Mouse (Mus musculus): ENCODE data around the gene Dclk1.

Dclk1 gene

DNA sequence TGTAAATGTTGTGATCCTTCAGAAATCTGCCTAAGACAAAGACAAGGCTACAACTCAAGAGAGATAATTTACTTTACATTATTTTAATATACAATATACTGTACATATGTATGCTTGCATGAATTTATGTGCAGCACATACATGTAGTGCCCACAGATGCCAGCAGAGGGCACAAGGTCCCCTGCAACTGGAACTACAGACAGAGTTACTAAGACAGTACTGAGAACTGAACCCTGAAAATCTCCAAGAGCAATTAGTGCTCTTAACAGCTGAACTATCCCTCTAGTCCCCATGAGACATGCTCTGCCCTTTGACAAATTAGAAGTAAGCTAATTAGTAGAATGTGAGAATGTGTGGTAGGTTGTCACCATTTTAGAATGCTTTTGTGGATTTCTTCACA lies 169.4 kb downstream of the Dclk1 start:
- no peak for DNase-seq

GRCm38 (mm10) chr3:55415527-55415950 lies 173.4 kb downstream of the Dclk1 start:
- no peak for DNase-seq

- no peak for DNase-seq
Observed at GRCm38 (mm10) chr3:55418845-55419244, 176.7 kb downstream of the Dclk1 start.

DNA sequence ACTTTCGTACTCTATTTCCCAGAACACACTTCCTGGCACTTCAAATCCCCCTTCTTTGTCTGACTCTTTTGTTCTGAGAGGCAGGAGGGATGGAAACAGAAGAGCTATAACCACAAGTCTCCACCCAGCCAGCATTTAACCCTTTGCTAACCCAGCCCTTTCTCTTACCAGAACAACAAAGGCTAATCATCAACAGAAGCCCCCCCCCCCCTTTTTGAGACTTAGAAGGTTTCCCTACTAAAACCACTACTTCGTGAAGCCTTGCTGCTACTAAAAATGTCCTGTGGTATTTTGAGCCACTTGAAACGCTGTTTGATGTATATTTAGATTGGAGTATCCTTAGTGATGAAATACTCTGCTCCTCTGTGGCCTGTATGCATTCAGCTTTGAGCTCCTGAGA lies 177.2 kb downstream of the Dclk1 start:
- no peak for DNase-seq

GRCm38 (mm10) chr3:55420436-55421083 lies 178.4 kb downstream of the Dclk1 start:
- DNase-seq: no peak

DNA sequence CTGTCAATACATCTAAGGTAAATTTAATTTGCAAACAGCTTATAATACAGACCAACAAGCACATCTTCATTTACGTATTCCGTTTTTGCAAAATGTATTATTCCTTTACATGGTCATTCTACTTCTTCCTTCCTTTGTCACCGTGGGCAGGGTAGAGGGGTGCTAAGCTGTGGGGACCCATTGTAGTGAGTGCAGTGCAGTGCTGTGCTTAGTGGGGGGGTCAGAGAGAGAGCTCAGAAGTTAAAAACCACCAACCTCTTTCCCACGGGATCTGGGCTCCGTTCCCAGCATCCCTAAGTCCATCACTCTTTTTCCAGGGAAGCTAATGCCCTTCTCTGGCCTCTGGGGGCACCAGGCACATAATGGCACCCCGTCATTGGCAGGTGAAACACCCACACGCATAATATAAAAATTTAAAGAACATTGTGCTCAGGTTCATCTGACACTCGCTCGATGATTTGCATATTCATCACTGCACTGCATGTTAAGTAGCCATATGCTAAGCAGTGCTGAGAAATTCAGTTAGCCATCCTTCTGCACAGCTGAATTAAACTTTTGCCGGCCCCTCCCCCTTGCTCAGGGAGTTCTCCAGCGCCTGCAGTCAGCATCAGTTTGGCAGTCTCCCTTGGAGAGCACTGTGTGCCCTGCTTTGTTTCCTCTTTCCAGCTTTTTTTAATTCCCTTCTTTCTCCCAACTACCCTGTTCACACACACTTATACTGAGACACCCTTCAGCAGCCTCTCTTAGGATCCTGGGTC lies 181.7 kb downstream of the Dclk1 start:
- DNase-seq: no peak

DNA sequence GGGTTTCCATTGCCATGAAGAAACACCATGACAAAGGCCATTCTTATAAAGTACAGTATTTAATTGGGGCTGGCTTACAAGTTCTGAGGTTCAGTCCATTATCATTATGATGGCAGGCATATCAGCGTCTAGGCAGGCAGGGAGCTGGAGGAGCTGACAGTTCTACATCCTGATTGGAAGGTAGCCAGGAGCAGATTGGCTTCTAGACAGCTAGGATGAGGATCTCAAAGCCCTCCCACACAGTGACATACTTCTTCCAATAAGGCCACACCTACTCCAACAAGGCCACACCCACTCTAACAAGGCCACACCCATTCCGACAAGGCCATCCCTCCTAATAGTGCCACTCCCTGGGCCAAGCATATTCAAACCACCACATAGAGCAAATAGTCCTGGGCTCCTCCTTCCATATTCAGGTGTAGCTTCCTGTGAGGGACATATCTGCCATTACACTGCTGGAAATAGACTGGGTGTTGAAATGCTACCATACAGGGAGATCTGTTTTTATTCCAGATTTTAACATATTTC lies 187.9 kb downstream of the Dclk1 start:
- no peak for DNase-seq

GRCm38 (mm10) chr3:55431223-55431622 lies 189.1 kb downstream of the Dclk1 start:
- DNase-seq: no peak

GRCm38 (mm10) chr3:55434276-55434675 lies 192.1 kb downstream of the Dclk1 start:
- no peak for DNase-seq

GRCm38 (mm10) chr3:55438824-55439446 lies 196.8 kb downstream of the Dclk1 start:
- no peak for DNase-seq

GRCm38 (mm10) chr3:55440342-55440741 lies 198.2 kb downstream of the Dclk1 start:
- DNase-seq: no peak

GRCm38 (mm10) chr3:55442012-55442645 lies 200.0 kb downstream of the Dclk1 start:
- no peak for DNase-seq

DNA sequence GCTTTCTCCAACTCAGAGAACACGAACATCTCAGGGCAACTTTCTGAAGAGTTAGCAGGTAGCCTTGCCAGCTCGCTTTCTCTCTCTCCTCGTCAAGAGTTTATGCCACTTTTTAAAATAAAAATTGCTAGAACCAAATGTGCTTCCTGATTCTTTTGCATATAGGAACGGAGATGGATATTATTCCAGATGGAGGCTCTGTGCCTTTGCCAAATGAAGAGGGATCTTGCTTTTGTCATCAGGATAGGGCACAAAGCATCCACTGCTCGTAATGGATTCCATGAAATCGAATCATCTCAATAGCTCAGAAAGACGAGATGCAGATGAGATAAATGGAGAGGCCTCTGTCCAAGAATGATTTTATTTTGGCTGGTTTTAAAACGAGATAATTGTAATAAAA lies 201.1 kb downstream of the Dclk1 start:
- no peak for DNase-seq

DNA sequence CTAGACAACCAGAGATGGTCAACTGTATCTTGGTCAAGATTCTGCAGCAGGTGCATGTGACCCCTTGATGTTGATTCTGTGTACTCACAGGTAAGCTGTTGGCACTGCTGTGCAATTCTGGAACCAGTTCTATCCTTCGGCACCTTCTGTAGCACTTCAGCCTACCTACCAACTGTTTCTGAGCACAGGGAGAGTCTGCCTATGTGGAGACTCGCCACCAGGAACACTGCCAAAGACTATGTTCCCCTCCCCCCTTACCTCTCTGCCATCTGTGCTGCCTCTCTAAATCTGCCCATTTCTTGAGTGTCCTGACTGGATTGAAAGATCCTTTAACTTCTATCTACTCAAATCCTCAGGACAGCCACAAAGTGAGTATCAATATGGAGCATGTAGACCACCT lies 201.6 kb downstream of the Dclk1 start:
- no peak for DNase-seq

DNA sequence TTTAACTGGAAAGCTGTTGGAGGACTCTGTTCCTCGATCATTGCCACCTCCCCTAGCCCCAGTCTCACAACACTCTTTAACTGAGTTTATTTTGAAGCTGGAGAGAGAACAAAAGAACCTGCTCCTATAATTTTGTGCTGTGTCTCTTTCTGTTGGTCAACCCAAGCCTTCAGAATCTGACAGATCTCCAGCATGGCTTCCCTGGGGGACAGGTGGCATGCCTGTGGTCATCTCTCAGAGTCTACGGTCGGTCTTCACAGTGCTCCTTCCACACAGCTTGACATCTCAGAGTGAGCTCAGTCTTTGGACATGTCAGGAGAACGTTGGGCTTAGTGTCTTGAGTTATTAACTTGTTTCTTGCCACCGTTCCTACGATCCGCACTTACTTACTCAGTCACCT lies 204.5 kb downstream of the Dclk1 start:
- DNase-seq: no peak

DNA sequence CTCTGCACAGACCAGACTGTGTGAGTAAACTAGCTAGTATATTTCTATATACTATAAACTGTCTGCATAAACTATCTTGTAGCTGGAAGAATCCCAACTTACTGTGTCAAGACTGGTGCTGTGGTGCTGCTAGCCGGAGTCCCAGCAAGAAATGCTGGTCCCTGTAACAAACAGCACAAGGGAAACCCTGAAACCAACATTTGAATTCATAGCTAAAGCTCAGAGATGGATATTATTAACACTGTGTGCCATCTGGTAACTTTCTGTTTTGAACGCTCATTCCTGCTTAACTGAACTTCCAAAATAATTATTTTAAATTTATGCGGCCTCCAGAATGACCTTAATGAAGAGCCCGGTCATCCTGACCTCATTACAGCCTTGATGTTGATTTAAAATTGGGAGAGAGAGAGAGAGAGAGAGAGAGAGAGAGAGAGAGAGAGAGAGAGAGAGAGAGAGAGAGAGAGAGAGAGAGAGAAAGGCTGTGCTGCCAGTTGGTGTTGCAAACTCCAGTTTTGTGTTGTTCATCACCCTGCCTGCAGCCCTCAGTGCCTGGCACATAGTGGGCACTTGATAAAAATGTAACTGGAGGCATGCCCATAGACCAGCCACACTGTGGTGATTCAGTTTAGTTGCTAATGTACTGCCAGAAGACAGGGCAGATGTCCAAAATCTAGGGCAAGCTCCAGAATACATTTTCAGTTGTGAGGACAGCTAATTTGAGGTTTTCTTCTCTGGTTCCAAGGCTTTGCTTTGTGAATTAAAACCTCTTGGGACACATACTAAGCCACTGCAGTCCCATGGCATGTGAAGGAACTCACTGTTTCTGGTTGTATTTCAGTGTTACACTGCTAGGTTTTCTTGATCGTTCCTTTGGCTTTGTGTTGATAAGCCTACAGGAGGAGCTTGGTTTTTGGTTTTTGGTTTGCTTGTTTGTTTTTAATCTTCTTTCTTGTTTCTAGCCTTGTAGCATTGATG lies 205.6 kb downstream of the Dclk1 start:
- no peak for DNase-seq

DNA sequence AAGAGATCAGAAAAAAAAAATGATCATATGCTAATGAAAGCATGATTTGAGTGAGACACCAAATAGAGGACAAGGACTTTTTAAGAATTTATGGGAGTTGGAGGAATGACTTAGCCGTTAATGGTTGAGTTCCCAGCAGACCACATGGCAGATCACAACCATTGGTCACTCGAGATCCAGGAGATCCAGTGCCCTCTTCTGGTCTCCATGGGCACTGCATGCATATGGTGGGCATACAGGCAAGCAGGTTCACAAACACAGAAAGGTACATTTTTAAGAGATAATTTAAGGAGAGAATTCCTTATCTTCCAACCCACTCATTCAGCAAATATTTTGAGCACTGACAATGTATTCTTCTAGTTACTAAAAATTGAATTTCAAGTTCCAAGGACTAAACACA lies 207.0 kb downstream of the Dclk1 start:
- no peak for DNase-seq

- DNase-seq: no peak
Observed at GRCm38 (mm10) chr3:55451035-55451434, 208.9 kb downstream of the Dclk1 start.

- no peak for DNase-seq
Observed at GRCm38 (mm10) chr3:55451877-55452276, 209.7 kb downstream of the Dclk1 start.

- no peak for DNase-seq
Observed at GRCm38 (mm10) chr3:55452464-55452863, 210.3 kb downstream of the Dclk1 start.

GRCm38 (mm10) chr3:55461092-55461491 lies 218.9 kb downstream of the Dclk1 start:
- DNase-seq: no peak

All from kidney, adult 9 months (tissue).